Mouse (Mus musculus): Measurements from ENCODE around the gene Ccdc89.

Ccdc89 gene

GRCm38 (mm10) chr7:90426020-90427001 lies at the start of gene Ccdc89:
Ccdc89 (plus strand) TSS chr7:90426577.
- peak; percentile 82 for DNase-seq (ENCODE audit: low spot score)

- DNase-seq (ENCODE audit: low spot score), result no peak
Measured at GRCm38 (mm10) chr7:90384411-90384810, 42.0 kb upstream of the Ccdc89 start.

GRCm38 (mm10) chr7:90386885-90387459 lies 39.4 kb upstream of the Ccdc89 start:
- no peak for DNase-seq (ENCODE audit: low spot score)

- no peak for DNase-seq (ENCODE audit: low spot score)
Measured at GRCm38 (mm10) chr7:90389765-90390164, 36.6 kb upstream of the Ccdc89 start.

GRCm38 (mm10) chr7:90395073-90395472 lies 31.3 kb upstream of the Ccdc89 start:
- DNase-seq (ENCODE audit: low spot score), result no peak

- no peak for DNase-seq (ENCODE audit: low spot score)
Measured at GRCm38 (mm10) chr7:90395928-90396327, 30.4 kb upstream of the Ccdc89 start.

GRCm38 (mm10) chr7:90409934-90410333 lies 16.4 kb upstream of the Ccdc89 start:
- peak; percentile 69 for DNase-seq (ENCODE audit: low spot score)

- DNase-seq (ENCODE audit: low spot score), result peak; percentile 26
Measured at GRCm38 (mm10) chr7:90427006-90427405, 629 bp downstream of the Ccdc89 start.

- no peak for DNase-seq (ENCODE audit: low spot score)
Measured at GRCm38 (mm10) chr7:90432221-90432620, 5.8 kb downstream of the Ccdc89 start.

GRCm38 (mm10) chr7:90440044-90440443 lies 13.7 kb downstream of the Ccdc89 start:
- DNase-seq (ENCODE audit: low spot score), result no peak

- DNase-seq (ENCODE audit: low spot score), result no peak
Measured at GRCm38 (mm10) chr7:90442070-90442469, 15.7 kb downstream of the Ccdc89 start.

GRCm38 (mm10) chr7:90442518-90443080 lies 16.2 kb downstream of the Ccdc89 start, which contains the start of gene Crebzf:
Crebzf (plus strand) TSS chr7:90442729.
- DNase-seq (ENCODE audit: low spot score), result peak; percentile 97

GRCm38 (mm10) chr7:90443101-90444091 lies 17.0 kb downstream of the Ccdc89 start:
- peak; percentile 73 for DNase-seq (ENCODE audit: low spot score)

GRCm38 (mm10) chr7:90444206-90444605 lies 17.8 kb downstream of the Ccdc89 start:
- DNase-seq (ENCODE audit: low spot score), result no peak

GRCm38 (mm10) chr7:90456149-90456844 lies 29.9 kb downstream of the Ccdc89 start:
- no peak for DNase-seq (ENCODE audit: low spot score)

- peak; percentile 82 for DNase-seq (ENCODE audit: low spot score)
Measured at GRCm38 (mm10) chr7:90456845-90457468, 30.6 kb downstream of the Ccdc89 start, which contains the start of gene Tmem126a. Tmem126a (minus strand) TSS chr7:90457229.

GRCm38 (mm10) chr7:90457517-90457916 lies 31.1 kb downstream of the Ccdc89 start:
- DNase-seq (ENCODE audit: low spot score), result no peak

- no peak for DNase-seq (ENCODE audit: low spot score)
Measured at GRCm38 (mm10) chr7:90460330-90460729, 34.0 kb downstream of the Ccdc89 start.

- DNase-seq (ENCODE audit: low spot score), result peak; percentile 18
Measured at GRCm38 (mm10) chr7:90460930-90461329, 34.6 kb downstream of the Ccdc89 start.

GRCm38 (mm10) chr7:90461441-90461840 lies 35.1 kb downstream of the Ccdc89 start:
- DNase-seq (ENCODE audit: low spot score), result no peak
